Mouse (Mus musculus) small intestine, adult 2 months (tissue): ENCODE data around the gene Plcb4.

Source experiments
- CTCF ChIP-seq: fragments of 200-500 bp; IDR thresholded peaks from 2 replicates; pipeline ENCODE4 v1.5.1; 2012; ENCODE audit warnings: low read depth, mild to moderate bottlenecking, control low read depth, inconsistent platforms, low read length, moderate library complexity, mixed read lengths; ENCODE audit not compliant: insufficient replicate concordance, insufficient read length; ENCODE audit errors: extremely low read depth
- POLR2A ChIP-seq: fragments of 200-500 bp; IDR thresholded peaks from 2 replicates; pipeline ENCODE4 v1.6.1; 2012; ENCODE audit warnings: low read depth, mild to moderate bottlenecking, control low read depth, inconsistent platforms, low read length, moderate library complexity

DNA sequence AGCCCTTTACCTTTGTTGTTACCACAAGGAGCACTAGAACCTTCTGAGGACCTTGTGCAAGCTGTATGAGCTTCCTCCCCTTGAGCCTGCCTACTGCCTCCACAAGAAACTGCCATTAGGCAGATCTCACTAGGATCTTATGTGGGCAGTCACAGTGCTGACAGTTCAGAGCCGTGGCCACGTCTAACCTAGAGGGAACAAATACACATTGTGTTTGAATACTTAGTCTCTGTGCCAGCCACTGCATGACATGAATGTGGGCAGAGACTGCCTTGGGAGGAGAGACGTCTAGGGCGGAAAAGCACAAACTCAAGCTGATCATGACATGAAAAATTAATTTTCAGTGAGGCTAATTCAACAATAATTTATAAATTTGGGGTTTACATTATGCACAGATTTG, 239.2 kb downstream of the Plcb4 start:
- no peak for TF ChIP-seq POLR2A
- no peak for TF ChIP-seq CTCF
